Mouse (Mus musculus) CD4-positive, CD25-positive, alpha-beta regulatory T cell, adult 9 weeks (primary cell): ENCODE measurements around the gene Smtnl1. TPM values are rescaled to one million over a fixed set of nuclear protein-coding genes. Genes with fewer than 3 reads are reported as not detected.

ENCODE experiments used
- polyA plus RNA-seq: library from polyadenylated mRNA; unstranded; fragments of 100-300 nt; shearing (Covaris generic); gene quantifications from one replicate; pipeline ENCODE4 v1.2.1, GENCODE M21; 2017

The Smtnl1 gene
- not detected for polyA plus RNA-seq

GRCm38 (mm10) chr2:84822552-84822951 lies at the start of gene Smtnl1:
TSS of gene Smtnl1 (minus strand) at chr2:84822652.

GRCm38 (mm10) chr2:84838593-84838949 lies 16.1 kb upstream of the Smtnl1 start, which contains the start of gene Slc43a1:
TSS of gene Slc43a1 (plus strand) at chr2:84838850.

GRCm38 (mm10) chr2:84826488-84827282 lies 4.2 kb upstream of the Smtnl1 start, which contains the start of gene Timm10:
TSS of gene Timm10 (plus strand) at chr2:84826997.

GRCm38 (mm10) chr2:84798493-84798921 lies 23.9 kb downstream of the Smtnl1 start, which contains the start of gene Ube2l6:
TSS of gene Ube2l6 (plus strand) at chr2:84798828.

GRCm38 (mm10) chr2:84775241-84775640 lies 47.2 kb downstream of the Smtnl1 start, which contains the start of gene Serping1:
TSS of gene Serping1 (minus strand) at chr2:84775444.

Other genes starting within 250 kb of the Smtnl1 start
- 2.3 TPM for gene Ctnnd1, start 171.9 kb downstream of the Smtnl1 start, polyA plus RNA-seq
- 0.30 TPM for gene Btbd18, start 163.6 kb downstream of the Smtnl1 start, polyA plus RNA-seq
- 102 TPM for gene Selenoh, start 151.9 kb downstream of the Smtnl1 start, polyA plus RNA-seq
- not detected for gene Gm28635, start 144.6 kb downstream of the Smtnl1 start, polyA plus RNA-seq
- gene Med19, start 144.2 kb downstream of the Smtnl1 start, polyA plus RNA-seq, result 42.9 TPM
- gene Tmx2, start 143.5 kb downstream of the Smtnl1 start, polyA plus RNA-seq, result 115 TPM
- gene Zdhhc5, start 107.5 kb downstream of the Smtnl1 start, polyA plus RNA-seq, result 23.3 TPM
- gene Clp1, start 95.3 kb downstream of the Smtnl1 start, polyA plus RNA-seq, result 69.3 TPM
- gene Ypel4, start 88.6 kb downstream of the Smtnl1 start, polyA plus RNA-seq, result 1.2 TPM
- gene Gm19426, start 79.0 kb downstream of the Smtnl1 start, polyA plus RNA-seq, result not detected
- gene Serping1, start 47.2 kb downstream of the Smtnl1 start, polyA plus RNA-seq, result not detected
- 53.5 TPM for gene Ube2l6, start 23.8 kb downstream of the Smtnl1 start, polyA plus RNA-seq
- 37.3 TPM for gene Timm10, start 4.3 kb upstream of the Smtnl1 start, polyA plus RNA-seq
- 8.3 TPM for gene Slc43a1, start 16.2 kb upstream of the Smtnl1 start, polyA plus RNA-seq
- not detected for gene Rtn4rl2, start 64.1 kb upstream of the Smtnl1 start, polyA plus RNA-seq
- gene Slc43a3, start 113.9 kb upstream of the Smtnl1 start, polyA plus RNA-seq, result 9.2 TPM
- gene Prg2, start 157.8 kb upstream of the Smtnl1 start, polyA plus RNA-seq, result not detected
- gene Prg3, start 165.6 kb upstream of the Smtnl1 start, polyA plus RNA-seq, result 0.61 TPM
- 246 TPM for gene Ssrp1, start 214.6 kb upstream of the Smtnl1 start, polyA plus RNA-seq
- 0.15 TPM for gene P2rx3, start 214.8 kb upstream of the Smtnl1 start, polyA plus RNA-seq
- gene Tnks1bp1, start 225.4 kb upstream of the Smtnl1 start, polyA plus RNA-seq, result 18.0 TPM